Mouse (Mus musculus) cerebellum, adult 2 months (tissue): ENCODE data around the gene Phf11c.

Experiments
- CTCF ChIP-seq: fragments of 200-500 bp; IDR thresholded peaks from 2 replicates; pipeline ENCODE4 v1.5.1; 2011; ENCODE audit warnings: low read depth, mild to moderate bottlenecking, control low read depth, low read length, moderate library complexity, borderline replicate concordance; ENCODE audit not compliant: insufficient read depth
- POLR2A ChIP-seq: fragments of 200-500 bp; IDR thresholded peaks from 2 replicates; pipeline ENCODE4 v1.6.1; 2011; ENCODE audit warnings: low read length, control low read depth, borderline replicate concordance; ENCODE audit not compliant: insufficient read depth

DNA sequence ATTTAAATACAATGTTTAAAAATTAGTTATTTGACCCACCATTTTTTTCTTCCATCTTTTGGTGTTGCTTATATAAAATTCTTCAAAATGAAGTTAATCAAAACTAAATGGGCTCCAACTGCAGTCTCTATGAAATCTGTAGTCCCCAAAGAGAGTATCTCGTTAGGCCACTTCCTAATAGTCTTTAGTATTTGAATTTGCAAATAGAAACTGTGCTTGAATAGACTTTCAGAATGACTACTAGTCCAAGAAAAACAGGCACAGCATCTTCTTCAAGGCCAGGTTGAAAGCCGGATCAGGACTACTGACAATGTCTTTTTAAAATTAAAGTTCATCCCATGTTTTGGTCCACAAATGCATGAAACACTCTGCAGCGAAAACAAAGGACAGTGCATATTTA, 42.2 kb upstream of the Phf11c start:
- TF ChIP-seq CTCF, result no peak
- no peak for TF ChIP-seq POLR2A
